Mouse (Mus musculus) limb, embryonic 13.5 days (tissue): ENCODE results near the gene Rnase2a. TPM values are rescaled to one million over a fixed set of nuclear protein-coding genes. Genes with fewer than 3 reads are reported as not detected.
"Not testable (repeated sequence)": the region's sequence is repeated elsewhere in the genome, so short reads cannot be mapped to it uniquely, and the experiment has no call there.

ENCODE experiments used
- ATAC-seq: fragments of 200-750 bp; cut with Nextera tagmentation; 2 replicates; pipeline ENCODE4 v1.8.0; 2017; ENCODE audit warnings: low read depth, moderate number of reproducible peaks, moderate TSS enrichment; ENCODE audit not compliant: low FRiP score
- H3K27ac ChIP-seq: fragments of 300-500 bp; sonication (generic); 2 replicates; pipeline ENCODE4 v1.5.1; 2015; ENCODE audit warnings: inconsistent platforms, mild to moderate bottlenecking, moderate library complexity
- H3K27me3 ChIP-seq: fragments of 300-500 bp; sonication (generic); 2 replicates; pipeline ENCODE4 v1.6.1; 2015; ENCODE audit warnings: mild to moderate bottlenecking, inconsistent platforms
- H3K36me3 ChIP-seq: fragments of 300-500 bp; sonication (generic); 2 replicates; pipeline ENCODE4 v1.6.1; 2015; ENCODE audit warnings: inconsistent platforms, mild to moderate bottlenecking, moderate library complexity
- H3K4me1 ChIP-seq: fragments of 300-500 bp; sonication (generic); 2 replicates; pipeline ENCODE4 v1.6.1; 2015; ENCODE audit warnings: inconsistent platforms
- H3K4me2 ChIP-seq: fragments of 300-500 bp; sonication (generic); replicated peaks from 2 replicates; pipeline ENCODE4 v1.6.1; 2015; ENCODE audit warnings: inconsistent platforms, mild to moderate bottlenecking, moderate library complexity
- H3K4me3 ChIP-seq: fragments of 300-500 bp; sonication (generic); 2 replicates; pipeline ENCODE4 v1.5.1; 2015; ENCODE audit warnings: moderate library complexity, mild to moderate bottlenecking, inconsistent platforms
- H3K9ac ChIP-seq: fragments of 300-500 bp; sonication (generic); 2 replicates; pipeline ENCODE4 v1.6.1; 2015; ENCODE audit warnings: mild to moderate bottlenecking, inconsistent platforms
- H3K9me3 ChIP-seq: fragments of 300-500 bp; sonication (generic); 2 replicates; pipeline ENCODE4 v1.6.1; 2016; ENCODE audit warnings: inconsistent platforms
- WGBS: fragments of 180-500 bp; shearing (Covaris S2); methylation state at CpG from one replicate; pipeline ENCODE4 v1.1.7; 2015; 5-methylcytosine and 5-hydroxymethylcytosine counted together
- polyA plus RNA-seq: library from polyadenylated mRNA; unstranded; fragments of >200 nt; fragmentation: Nextera tagmentation; extraction: Ambion mirVana; gene quantifications from 2 replicates; pipeline ENCODE4 v1.2.1, GENCODE M21; 2015

The Rnase2a gene
- polyA plus RNA-seq, 1 experiment from 2014 or later, result not detected

DNA sequence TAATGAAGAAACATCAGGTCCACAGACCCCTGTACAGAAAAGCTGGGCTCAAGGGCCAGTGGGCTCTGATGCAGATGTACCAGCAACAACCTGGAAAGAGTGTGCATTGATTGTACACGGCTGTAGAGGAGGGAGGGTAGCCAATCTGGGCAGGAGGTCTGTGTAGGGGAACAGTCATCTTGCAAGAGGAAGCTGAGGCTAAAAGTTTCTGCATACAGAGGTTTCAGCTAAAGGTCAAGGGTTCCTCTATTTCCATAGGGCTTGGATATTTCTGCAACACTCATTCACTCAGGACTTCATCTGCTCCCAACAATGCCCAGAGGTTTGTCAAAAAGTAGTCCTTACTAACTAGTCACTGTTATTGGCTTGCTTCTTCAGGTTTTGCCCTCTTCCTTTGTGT is 18.4 kb downstream of the Rnase2a start:
- not testable (repeated sequence) for ATAC-seq, H3K36me3 ChIP-seq, H3K27me3 ChIP-seq, H3K9me3 ChIP-seq, H3K27ac ChIP-seq, H3K4me2 ChIP-seq, H3K4me1 ChIP-seq, H3K9ac ChIP-seq, H3K4me3 ChIP-seq
- WGBS, result 83% methylated on average over 1 of the region's 1 CpGs

DNA sequence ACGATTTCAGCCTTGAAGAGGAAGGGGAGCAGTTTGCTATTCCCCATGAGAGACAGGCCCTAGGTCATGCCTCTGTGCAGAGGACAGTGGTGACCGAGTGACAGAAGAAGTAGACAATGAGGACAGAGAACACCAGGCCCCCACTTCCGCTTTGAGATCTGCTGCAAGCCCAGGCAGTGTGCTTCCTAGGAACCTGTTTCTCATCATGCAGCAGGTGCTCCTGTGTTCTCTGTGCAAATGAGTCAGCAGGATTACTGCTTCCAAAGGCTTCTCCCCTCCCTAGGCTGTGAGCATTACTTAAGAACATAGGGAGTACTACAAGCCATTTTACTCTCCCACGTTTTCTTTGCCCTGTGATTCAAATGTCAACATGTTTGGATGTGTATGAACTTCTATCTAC is 26.3 kb downstream of the Rnase2a start:
- H3K27ac ChIP-seq, H3K9ac ChIP-seq, ATAC-seq, H3K36me3 ChIP-seq, H3K27me3 ChIP-seq, H3K4me2 ChIP-seq, H3K9me3 ChIP-seq, H3K4me1 ChIP-seq, H3K4me3 ChIP-seq: not testable (repeated sequence)
- 56% methylated on average over 4 of the region's 4 CpGs for WGBS

DNA sequence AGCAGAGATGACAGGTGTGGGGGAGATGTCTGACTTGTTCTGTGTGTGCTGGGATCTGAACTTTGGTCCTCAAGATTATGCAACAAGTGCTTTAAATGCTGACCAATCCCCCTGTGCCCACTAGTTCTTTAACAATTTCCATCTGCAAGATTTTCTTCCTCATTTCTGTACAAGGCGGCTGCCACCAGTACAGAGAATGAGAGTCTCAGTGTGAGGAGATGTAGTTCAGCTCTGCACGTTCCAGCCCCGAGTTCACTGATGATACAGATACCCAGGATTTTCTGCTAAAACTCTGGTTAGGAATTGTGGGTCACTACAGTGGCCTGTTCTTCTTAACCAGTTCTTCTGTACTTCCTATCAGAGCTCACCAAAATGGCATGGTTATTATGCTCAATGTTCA is 35.8 kb downstream of the Rnase2a start:
- H3K27me3 ChIP-seq, H3K4me1 ChIP-seq, H3K36me3 ChIP-seq, ATAC-seq, H3K9ac ChIP-seq, H3K4me2 ChIP-seq, H3K27ac ChIP-seq, H3K9me3 ChIP-seq, H3K4me3 ChIP-seq: not testable (repeated sequence)
- WGBS, result 89% methylated on average over 3 of the region's 3 CpGs

Other genes with a start within 250 kb of the Rnase2a start
- gene Rnase10, start 248.4 kb downstream of the Rnase2a start, polyA plus RNA-seq, result 0.17 TPM in 1 of 2 replicates, not detected in the other
- not detected in 2 replicates for gene Rnase9, start 214.2 kb downstream of the Rnase2a start, polyA plus RNA-seq
- gene Rnase11, start 205.9 kb downstream of the Rnase2a start, polyA plus RNA-seq, result not detected in 2 replicates
- not detected in 2 replicates for gene Rnase12, start 198.5 kb downstream of the Rnase2a start, polyA plus RNA-seq
- gene Olfr750, start 181.7 kb downstream of the Rnase2a start, polyA plus RNA-seq, result 0.03 TPM in 1 of 2 replicates, not detected in the other
- 30.2 and 31.4 TPM in 2 replicates for gene Rnase4, start 165.0 kb downstream of the Rnase2a start, polyA plus RNA-seq
- gene Ang, start 165.0 kb downstream of the Rnase2a start, polyA plus RNA-seq, result 6.7 and 7.6 TPM in 2 replicates
- not detected in 2 replicates for gene Eddm3b, start 141.7 kb downstream of the Rnase2a start, polyA plus RNA-seq
- 0.97 and 1.2 TPM in 2 replicates for gene Rnase6, start 132.2 kb downstream of the Rnase2a start, polyA plus RNA-seq
- 0.14 TPM in 1 of 2 replicates, not detected in the other for gene Rnase1, start 109.3 kb downstream of the Rnase2a start, polyA plus RNA-seq
- gene Rnase2b, start 93.9 kb downstream of the Rnase2a start, polyA plus RNA-seq, result not detected in 2 replicates
- gene Ang2, start 57.0 kb downstream of the Rnase2a start, polyA plus RNA-seq, result not detected in 2 replicates
- gene Ear14, start 52.7 kb downstream of the Rnase2a start, polyA plus RNA-seq, result not detected in 2 replicates
- gene Gm7247, start 105.6 kb upstream of the Rnase2a start, polyA plus RNA-seq, result not detected in 2 replicates
- gene Vmn2r88, start 154.7 kb upstream of the Rnase2a start, polyA plus RNA-seq, result not detected in 2 replicates
- gene Vmn2r89, start 195.7 kb upstream of the Rnase2a start, polyA plus RNA-seq, result not detected in 2 replicates